Mouse (Mus musculus) ES-E14 (cell line): ENCODE data around the gene Gm17617.

Source experiments
- CHD2 ChIP-seq: IDR thresholded peaks from 2 replicates; pipeline ENCODE4 v1.6.1; 2014; ENCODE audit warnings: mild to moderate bottlenecking, low read depth, low read length, inconsistent platforms
- HCFC1 ChIP-seq: IDR thresholded peaks from 2 replicates; pipeline ENCODE4 v1.6.1; 2012; ENCODE audit warnings: low read length, inconsistent platforms, borderline replicate concordance; ENCODE audit not compliant: insufficient read depth
- MAFK ChIP-seq: IDR thresholded peaks from 2 replicates; pipeline ENCODE4 v1.6.1; 2014; ENCODE audit warnings: mild to moderate bottlenecking, low read depth, low read length, inconsistent platforms; ENCODE audit not compliant: insufficient read depth
- ZC3H11A ChIP-seq: IDR thresholded peaks from 2 replicates; pipeline ENCODE4 v1.6.1; 2012; ENCODE audit warnings: low read depth, mild to moderate bottlenecking, inconsistent platforms, low read length, borderline replicate concordance
- ZNF384 ChIP-seq: IDR thresholded peaks from 2 replicates; pipeline ENCODE4 v1.6.1; 2012; ENCODE audit warnings: low read depth, low read length, inconsistent platforms

DNA sequence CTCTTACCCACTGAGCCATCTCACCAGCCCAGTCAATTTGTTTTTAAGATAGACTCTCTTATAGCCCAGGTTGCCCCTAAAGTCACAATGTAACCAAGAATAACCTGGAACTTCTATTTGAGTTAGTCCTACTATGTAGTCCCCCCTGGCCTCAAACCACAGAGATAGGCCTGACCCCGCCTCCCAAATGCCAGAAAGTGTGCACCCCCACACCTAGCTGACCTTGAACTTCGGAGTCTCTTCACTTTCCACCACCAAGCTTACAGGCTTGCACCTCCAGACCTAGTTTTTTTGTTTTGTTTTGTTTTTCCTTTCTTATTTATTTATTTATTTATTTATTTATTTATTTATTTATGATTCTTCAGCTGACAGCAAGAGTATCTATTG, 48.4 kb upstream of the Gm17617 start:
- TF ChIP-seq ZC3H11A: no peak
- no peak for TF ChIP-seq ZNF384
- no peak for TF ChIP-seq HCFC1
- TF ChIP-seq MAFK: no peak
- TF ChIP-seq CHD2: no peak
